23 mouse cellular contexts compared by ENCODE assay signal in the genomic region with DNA sequence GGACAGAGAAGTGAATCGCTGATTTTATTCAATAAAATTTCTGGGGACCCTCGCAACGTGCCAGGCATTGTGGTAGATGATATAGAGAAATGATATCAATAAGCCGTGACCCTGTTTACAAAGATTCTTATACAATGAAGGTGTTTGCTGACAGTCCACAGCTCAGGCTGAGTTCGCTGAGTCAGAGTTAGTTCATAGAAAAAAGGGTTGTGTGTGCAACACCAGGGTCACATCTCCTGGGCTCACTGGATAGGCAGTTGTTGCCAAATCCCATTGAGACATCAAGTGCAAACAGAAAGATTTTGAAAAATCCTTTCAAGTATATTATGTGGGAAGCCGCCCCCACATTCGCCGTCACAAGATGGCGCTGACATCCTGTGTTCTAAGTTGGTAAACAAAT. TPM values are rescaled to one million over a fixed set of nuclear protein-coding genes. Genes with fewer than 3 reads are reported as not detected.
A peak's percentile ranks its signal among the peaks of the same experiment; 100 is the strongest.
DNase-seq lines count a peak whose midpoint lies in the region; ATAC-seq and TF ChIP-seq lines count a peak whose summit lies in the region.
"Had no signal": no experiment of that assay in that cellular context is flagged by ENCODE, and none has a peak within 500 bp of the region (broad histone marks: within the 10 kb centered on the region; RNA-seq: fewer than 3 reads in every experiment).

No protein-coding gene starts in this region.

- TF ChIP-seq EP300 in lung, postnatal 0 days (IDR thresholded peaks at IDR 0.05) = no peak

- H3K4me2 ChIP-seq in lung, postnatal 0 days (replicated peaks; ENCODE audit: low read depth, low read length) = no peak overlapping the region
- no peak overlapping the region for H3K4me2 ChIP-seq in forebrain, embryonic 13.5 days
- H3K4me2 ChIP-seq: embryonic facial prominence, embryonic 13.5 days; forebrain, embryonic 12.5 days; heart, embryonic 13.5 days; hindbrain, embryonic 13.5 days had no signal

- no peak for TF ChIP-seq POLR2A in liver, adult 2 months (IDR thresholded peaks at IDR 0.05; ENCODE audit: extremely low read depth, insufficient read depth, low read length)

- H3K9me3 ChIP-seq in lung, postnatal 0 days (ENCODE audit: low read length) = no peaks in the 10 kb centered on the region
- H3K9me3 ChIP-seq in forebrain, embryonic 13.5 days (replicated peaks) = no peaks in the 10 kb centered on the region; the same call in 1 of the 2 replicates
- H3K9me3 ChIP-seq: embryonic facial prominence, embryonic 13.5 days; forebrain, embryonic 12.5 days; hindbrain, embryonic 13.5 days had no signal

- peak overlapping the region; percentile 36; the same call in 1 of the 2 replicates for H3K27ac ChIP-seq in liver, adult 2 months (replicated peaks; ENCODE audit: insufficient read depth, low read depth, low read length)
- H3K27ac ChIP-seq in lung, postnatal 0 days (ENCODE audit: low read length) = no peak overlapping the region
- no peak overlapping the region for H3K27ac ChIP-seq in forebrain, embryonic 13.5 days
- H3K27ac ChIP-seq: embryonic facial prominence, embryonic 13.5 days; forebrain, embryonic 12.5 days; heart, embryonic 13.5 days; hindbrain, embryonic 13.5 days; hindbrain, postnatal 0 days had no signal

- H3K4me3 ChIP-seq in liver, adult 2 months (ENCODE audit: insufficient read depth, low read depth, low read length) = no peak overlapping the region
- no peak overlapping the region for H3K4me3 ChIP-seq in lung, postnatal 0 days (ENCODE audit: low read depth, low read length)
- no peak overlapping the region for H3K4me3 ChIP-seq in forebrain, embryonic 13.5 days
- H3K4me3 ChIP-seq: embryonic facial prominence, embryonic 13.5 days; forebrain, embryonic 12.5 days; heart, embryonic 13.5 days; hindbrain, embryonic 13.5 days had no signal

- ATAC-seq in lung, postnatal 0 days = no peak
- no peak for ATAC-seq in forebrain, embryonic 13.5 days
- ATAC-seq: activated CD4-positive, CD25-positive, alpha-beta regulatory T cell, adult 4 months; forebrain, postnatal 0 days; hindbrain, postnatal 0 days; Patski had no signal

- DNase-seq in adrenal gland, adult 2 months = peak; percentile 66
- no peak for DNase-seq in adrenal gland, adult 18-20 months (ENCODE audit: low spot score in 2 of 2)
- DNase-seq in liver, adult 2 months (ENCODE audit: extremely low read depth, low read depth, low spot score) = peak; percentile 96
- DNase-seq in liver = no peak
- peak; percentile 59 for DNase-seq in lung, postnatal 36 days
- DNase-seq in lung, postnatal 0 days (ENCODE audit: low spot score) = no peak
- peak; percentile 38 to 50 for DNase-seq in adrenal gland, postnatal 36 days
- DNase-seq: cerebellum, adult 18-20 months; cerebellum, adult 9-11 months; cerebellum, postnatal 36 days; forebrain, postnatal 0 days; gastrocnemius, postnatal 25 days; heart, postnatal 4 days had no signal

- H3K36me3 ChIP-seq in liver, adult 2 months (ENCODE audit: control insufficient read depth, insufficient read depth, low read length) = peaks cover 31% of the 10 kb centered on the region
- H3K36me3 ChIP-seq in lung, postnatal 0 days (ENCODE audit: insufficient read depth, low read length) = peaks cover 2% of the 10 kb centered on the region; the same call in 1 of the 2 replicates
- no peaks in the 10 kb centered on the region for H3K36me3 ChIP-seq in forebrain, embryonic 13.5 days (ENCODE audit: poor library complexity, severe bottlenecking)
- H3K36me3 ChIP-seq: embryonic facial prominence, embryonic 13.5 days; forebrain, embryonic 12.5 days; heart, embryonic 13.5 days; hindbrain, embryonic 13.5 days had no signal

- no peak overlapping the region for H3K9ac ChIP-seq in liver, adult 2 months (ENCODE audit: low read depth, low read length)
- H3K9ac ChIP-seq in lung, postnatal 0 days (replicated peaks; ENCODE audit: low read depth) = no peak overlapping the region
- H3K9ac ChIP-seq in forebrain, embryonic 13.5 days = no peak overlapping the region
- H3K9ac ChIP-seq: embryonic facial prominence, embryonic 13.5 days; forebrain, embryonic 12.5 days; forebrain, postnatal 0 days; heart, embryonic 13.5 days; hindbrain, embryonic 13.5 days had no signal

- no peak for TF ChIP-seq CTCF in liver, adult 2 months (IDR thresholded peaks at IDR 0.05; ENCODE audit: low read depth, low read length)
- no peak for TF ChIP-seq CTCF in lung, postnatal 0 days (IDR thresholded peaks at IDR 0.05)

- H3K27me3 ChIP-seq in liver, adult 2 months (ENCODE audit: control insufficient read depth, insufficient read depth, low read length) = no peaks in the 10 kb centered on the region
- no peaks in the 10 kb centered on the region for H3K27me3 ChIP-seq in lung, postnatal 0 days (replicated peaks; ENCODE audit: insufficient read depth, low read length)
- 0 out of 2 replicates have a peak, but pooled peaks cover 2% of the 10 kb centered on the region for H3K27me3 ChIP-seq in forebrain, embryonic 13.5 days
- H3K27me3 ChIP-seq: CH12.LX; embryonic facial prominence, embryonic 13.5 days; heart, embryonic 13.5 days; hindbrain, embryonic 13.5 days had no signal

- WGBS in liver, adult 2 months = 46% methylated on average over 9 of the region's 9 CpGs
- 87% methylated on average over 9 of the region's 9 CpGs for WGBS in lung, postnatal 0 days
- WGBS in forebrain, embryonic 13.5 days = 97% methylated on average over 9 of the region's 9 CpGs

- peaks cover 3% of the 10 kb centered on the region; the same call in 1 of the 2 replicates for H3K4me1 ChIP-seq in liver, adult 2 months (ENCODE audit: control insufficient read depth, insufficient read depth, low read length)
- H3K4me1 ChIP-seq in lung, postnatal 0 days (ENCODE audit: insufficient read depth, low read depth, low read length) = no peaks in the 10 kb centered on the region
- H3K4me1 ChIP-seq in forebrain, embryonic 13.5 days = no peaks in the 10 kb centered on the region
- H3K4me1 ChIP-seq: embryonic facial prominence, embryonic 13.5 days; forebrain, embryonic 12.5 days; heart, embryonic 13.5 days; hindbrain, embryonic 13.5 days had no signal

- H3K79me2 ChIP-seq in liver, adult 2 months (ENCODE audit: control insufficient read depth, insufficient read depth, low read length) = no peaks in the 10 kb centered on the region

RNA-seq across cellular contexts. Expression of gene Fmo1, which starts 26.2 kb away (rescaled TPM):
- 100 to 1,000 TPM; 241 to 652 TPM for total RNA-seq in adrenal gland, adult 2 months (2021)
- polyA plus RNA-seq in adrenal gland, adult 2 months (2012; rRNA removed) = 20.8 and 29.8 TPM in 2 replicates
- total RNA-seq in adrenal gland, adult 18-20 months (2021) = 100 to 1,000 TPM; 283 to 539 TPM
- 187 and 242 TPM in 2 replicates for total RNA-seq in liver, adult 2 months (2014; rRNA removed)
- polyA plus RNA-seq in liver, adult 2 months (2012; rRNA removed) = 152 and 171 TPM in 2 replicates
- 86.4 and 103 TPM in 2 replicates for polyA plus RNA-seq in lung, postnatal 0 days (2015; fragmentation: Nextera tagmentation; extraction: Ambion mirVana)
- total RNA-seq in adrenal gland, postnatal 36 days (2021) = 100 to 1,000 TPM; 158 to 352 TPM
- 9.4 and 10.6 TPM in 2 replicates for polyA plus RNA-seq in forebrain, embryonic 13.5 days (2015; fragmentation: Nextera tagmentation; extraction: Ambion mirVana)
- total RNA-seq: CH12.LX had no signal

RNA-seq across cellular contexts. Expression of gene Fmo4, which starts 26.4 kb away (rescaled TPM):
- total RNA-seq in adrenal gland, adult 2 months (2021) = 1 to 10 TPM; 1.2 to 2.1 TPM
- polyA plus RNA-seq in adrenal gland, adult 2 months (2012; rRNA removed) = 0.17 and 0.46 TPM in 2 replicates
- 1 to 10 TPM; 1.9 to 2.3 TPM for total RNA-seq in adrenal gland, adult 18-20 months (2021)
- total RNA-seq in liver, adult 2 months (2014; rRNA removed) = 14.4 and 16.2 TPM in 2 replicates
- 7.7 and 8.1 TPM in 2 replicates for polyA plus RNA-seq in liver, adult 2 months (2012; rRNA removed)
- 1.6 and 2.5 TPM in 2 replicates for polyA plus RNA-seq in lung, postnatal 0 days (2015; fragmentation: Nextera tagmentation; extraction: Ambion mirVana)
- total RNA-seq in adrenal gland, postnatal 36 days (2021) = 1 to 10 TPM in 1 of 2 experiments, under 1 TPM in 1; 0.93 to 1.1 TPM
- polyA plus RNA-seq in forebrain, embryonic 13.5 days (2015; fragmentation: Nextera tagmentation; extraction: Ambion mirVana) = 0.31 TPM in 1 of 2 replicates, not detected in the other
- total RNA-seq: CH12.LX; granulocyte monocyte progenitor cell, adult 5-6 weeks had no signal
- polyA plus RNA-seq: activated CD4-positive, CD25-positive, alpha-beta regulatory T cell, adult 4 months had no signal

RNA-seq across cellular contexts. Expression of gene Fmo2, which starts 58.3 kb away (rescaled TPM):
- 10 to 100 TPM; 45.6 to 72.3 TPM for total RNA-seq in adrenal gland, adult 2 months (2021)
- polyA plus RNA-seq in adrenal gland, adult 2 months (2012; rRNA removed) = 2.4 and 10.4 TPM in 2 replicates
- 10 to 100 TPM; 63.6 to 67.0 TPM for total RNA-seq in adrenal gland, adult 18-20 months (2021)
- total RNA-seq in liver, adult 2 months (2014; rRNA removed) = 49.1 and 52.6 TPM in 2 replicates
- polyA plus RNA-seq in liver, adult 2 months (2012; rRNA removed) = 7.8 and 10.4 TPM in 2 replicates
- polyA plus RNA-seq in lung, postnatal 0 days (2015; fragmentation: Nextera tagmentation; extraction: Ambion mirVana) = 266 and 286 TPM in 2 replicates
- 10 to 100 TPM; 40.5 to 47.1 TPM for total RNA-seq in adrenal gland, postnatal 36 days (2021)
- 0.09 TPM in 1 of 2 replicates, not detected in the other for polyA plus RNA-seq in forebrain, embryonic 13.5 days (2015; fragmentation: Nextera tagmentation; extraction: Ambion mirVana)
- total RNA-seq: CH12.LX; granulocyte monocyte progenitor cell, adult 5-6 weeks had no signal
- polyA plus RNA-seq: activated CD4-positive, CD25-positive, alpha-beta regulatory T cell, adult 4 months; forebrain, embryonic 12.5 days had no signal

Comparison
In these comparisons a context has a peak if more than half of its experiments do, and no peak if none do; other contexts are left out.
1. DNase-seq: peak in adrenal gland, adult 2 months (single experiment), liver, adult 2 months (single experiment), lung, postnatal 36 days (single experiment) and adrenal gland, postnatal 36 days (2 of 2); none in adrenal gland, adult 18-20 months (0 of 2), liver (single experiment) and lung, postnatal 0 days (single experiment).